ENCODE assay signal across 8 mouse cellular contexts in genomic region chr11:85712860-85713813, GRCm38 (mm10).
A peak's percentile ranks its signal among the peaks of the same experiment; 100 is the strongest.
DNase-seq lines count a peak whose midpoint lies in the region; ATAC-seq and TF ChIP-seq lines count a peak whose summit lies in the region.

No protein-coding gene starts in this region.

- DNase-seq in midbrain, embryonic 14.5 days, result peak; percentile 59
- peak; percentile 84 to 89 for DNase-seq in adrenal gland, postnatal 36 days
- DNase-seq in heart, adult 18-20 months, result peak; percentile 78 to 86
- peak; percentile 62 to 72 for DNase-seq in kidney, adult 8-10 months
- peak; percentile 98 for DNase-seq in lung, embryonic 14.5 days
- peak; percentile 50 for DNase-seq in skeletal muscle tissue, adult 2 months (ENCODE audit: low read depth, low spot score)
- no peak for DNase-seq in frontal cortex, postnatal 36 days (ENCODE audit: low spot score in 2 of 2)

- H3K4me3 ChIP-seq in midbrain, embryonic 14.5 days (replicated peaks; ENCODE audit: low read depth, low read length), result no peak overlapping the region
- no peak overlapping the region for H3K4me3 ChIP-seq in midbrain, embryonic 13.5 days (replicated peaks)
- H3K4me3 ChIP-seq in lung, embryonic 14.5 days (ENCODE audit: low read depth, low read length), result no peak overlapping the region

- no peak for TF ChIP-seq CTCF in lung, embryonic 14.5 days (IDR thresholded peaks at IDR 0.05; ENCODE audit: low read depth)

- no peak overlapping the region for H3K27ac ChIP-seq in midbrain, embryonic 14.5 days (replicated peaks; ENCODE audit: low read depth, low read length)
- no peak overlapping the region for H3K27ac ChIP-seq in midbrain, embryonic 13.5 days
- peak overlapping the region; percentile 92 for H3K27ac ChIP-seq in lung, embryonic 14.5 days (ENCODE audit: low read depth)

- no peak for ATAC-seq in midbrain, embryonic 14.5 days (ENCODE audit: low FRiP score, low TSS enrichment)
- no peak for ATAC-seq in midbrain, embryonic 13.5 days
- ATAC-seq in lung, embryonic 14.5 days (ENCODE audit: insufficient read depth), result peak; percentile 95

- no peak overlapping the region for H3K4me2 ChIP-seq in midbrain, embryonic 14.5 days (ENCODE audit: low read length)
- H3K4me2 ChIP-seq in midbrain, embryonic 13.5 days (replicated peaks), result no peak overlapping the region
- peak overlapping the region; percentile 26 for H3K4me2 ChIP-seq in lung, embryonic 14.5 days

- no peaks in the 10 kb centered on the region for H3K9me3 ChIP-seq in midbrain, embryonic 14.5 days (ENCODE audit: control insufficient read depth, low read length)
- H3K9me3 ChIP-seq in midbrain, embryonic 13.5 days, result no peaks in the 10 kb centered on the region
- H3K9me3 ChIP-seq in lung, embryonic 14.5 days (ENCODE audit: low read depth, low read length), result no peaks in the 10 kb centered on the region

- no peaks in the 10 kb centered on the region for H3K36me3 ChIP-seq in midbrain, embryonic 14.5 days (ENCODE audit: control insufficient read depth, insufficient read depth, low read length)
- no peaks in the 10 kb centered on the region for H3K36me3 ChIP-seq in midbrain, embryonic 13.5 days
- H3K36me3 ChIP-seq in lung, embryonic 14.5 days (ENCODE audit: insufficient read depth), result no peaks in the 10 kb centered on the region

- no peak overlapping the region for H3K9ac ChIP-seq in midbrain, embryonic 14.5 days (replicated peaks; ENCODE audit: low read length)
- no peak overlapping the region for H3K9ac ChIP-seq in midbrain, embryonic 13.5 days (replicated peaks)
- H3K9ac ChIP-seq in lung, embryonic 14.5 days, result no peak overlapping the region

- peaks cover 20% of the 10 kb centered on the region for H3K4me1 ChIP-seq in midbrain, embryonic 14.5 days (ENCODE audit: control insufficient read depth, insufficient read depth, low read length)
- H3K4me1 ChIP-seq in midbrain, embryonic 13.5 days (replicated peaks), result peaks cover 23% of the 10 kb centered on the region
- H3K4me1 ChIP-seq in lung, embryonic 14.5 days (ENCODE audit: insufficient read depth), result peaks cover 38% of the 10 kb centered on the region

- peaks cover 15% of the 10 kb centered on the region for H3K27me3 ChIP-seq in midbrain, embryonic 14.5 days (ENCODE audit: control insufficient read depth, insufficient read depth, low read length)
- H3K27me3 ChIP-seq in midbrain, embryonic 13.5 days, result peaks cover 77% of the 10 kb centered on the region
- no peaks in the 10 kb centered on the region for H3K27me3 ChIP-seq in lung, embryonic 14.5 days (ENCODE audit: insufficient read depth, low read length)

- 57% methylated on average over 19 of the region's 19 CpGs for WGBS in midbrain, embryonic 14.5 days
- 55% methylated on average over 19 of the region's 19 CpGs for WGBS in midbrain, embryonic 13.5 days
- WGBS in lung, embryonic 14.5 days, result 21% methylated on average over 19 of the region's 19 CpGs

Comparison
In these comparisons a context has a peak if more than half of its experiments do, and no peak if none do; other contexts are left out.
1. DNase-seq: peak in midbrain, embryonic 14.5 days (single experiment), adrenal gland, postnatal 36 days (2 of 2), heart, adult 18-20 months (2 of 2), kidney, adult 8-10 months (2 of 2), lung, embryonic 14.5 days (single experiment) and skeletal muscle tissue, adult 2 months (single experiment); none in frontal cortex, postnatal 36 days (0 of 2).